In the genomic region with DNA sequence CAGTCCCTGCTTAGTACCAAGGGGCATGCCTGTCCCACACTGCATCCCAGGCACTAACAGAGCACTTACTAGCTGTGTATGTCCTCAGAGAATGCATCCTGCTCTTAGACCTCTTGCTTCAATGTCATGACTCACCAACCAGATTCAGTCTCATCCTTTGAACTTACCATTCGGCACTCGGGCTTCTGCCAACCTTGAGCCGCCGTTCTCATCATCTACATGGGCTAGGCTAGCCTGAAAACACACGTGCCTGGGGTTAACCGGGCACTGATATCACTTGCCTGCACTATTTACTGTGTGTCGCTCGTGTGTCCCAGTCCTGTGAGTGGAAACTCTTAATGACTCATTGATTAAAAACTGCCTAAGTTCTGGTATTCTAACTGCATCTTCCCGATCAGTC, we compare ENCODE assay signal across 26 mouse cellular contexts.
DNase-seq lines count a peak whose midpoint lies in the region; ATAC-seq lines count a peak whose summit lies in the region.
"Had no signal": no experiment of that assay in that cellular context is flagged by ENCODE, and none has a peak within 500 bp of the region (broad histone marks: within the 10 kb centered on the region; RNA-seq: fewer than 3 reads in every experiment).

No protein-coding gene starts in this region.

- H3K27ac ChIP-seq in midbrain, embryonic 15.5 days: 0 out of 2 replicates have a peak overlapping the region, but pooled peaks have one; percentile 0
- no peak overlapping the region for H3K27ac ChIP-seq in midbrain, embryonic 16.5 days (ENCODE audit: low read length)
- H3K27ac ChIP-seq: embryonic facial prominence, embryonic 12.5 days; embryonic facial prominence, embryonic 15.5 days; gastrocnemius, adult 2 months; heart, embryonic 10.5 days; heart, embryonic 13.5 days; hindbrain, embryonic 14.5 days had no signal

- H3K4me3 ChIP-seq in midbrain, embryonic 15.5 days: no peak overlapping the region
- no peak overlapping the region for H3K4me3 ChIP-seq in midbrain, embryonic 16.5 days (ENCODE audit: low read depth, low read length)
- H3K4me3 ChIP-seq: embryonic facial prominence, embryonic 12.5 days; embryonic facial prominence, embryonic 15.5 days; gastrocnemius, adult 2 months; heart, embryonic 10.5 days; heart, embryonic 13.5 days had no signal

- intact Hi-C loops in left cerebral cortex, postnatal 4 days (cut with DNase I): no loop called here

- no peak overlapping the region for H3K4me2 ChIP-seq in midbrain, embryonic 15.5 days
- H3K4me2 ChIP-seq in midbrain, embryonic 16.5 days (ENCODE audit: low read length): no peak overlapping the region
- H3K4me2 ChIP-seq: embryonic facial prominence, embryonic 12.5 days; embryonic facial prominence, embryonic 15.5 days; heart, embryonic 13.5 days; hindbrain, embryonic 14.5 days had no signal

- ATAC-seq in midbrain, embryonic 15.5 days (replicated peaks): no peak
- no peak for ATAC-seq in midbrain, embryonic 16.5 days
- ATAC-seq: inflammation-experienced regulatory T-cells, adult 6 months; intestine, embryonic 16.5 days had no signal

- WGBS in midbrain, embryonic 15.5 days: 87% methylated on average over 9 of the region's 9 CpGs
- WGBS in midbrain, embryonic 16.5 days: 90% methylated on average over 9 of the region's 9 CpGs

- H3K9me3 ChIP-seq in midbrain, embryonic 15.5 days: no peaks in the 10 kb centered on the region
- no peaks in the 10 kb centered on the region for H3K9me3 ChIP-seq in midbrain, embryonic 16.5 days (replicated peaks; ENCODE audit: control insufficient read depth, low read length, poor library complexity, severe bottlenecking)
- H3K9me3 ChIP-seq: embryonic facial prominence, embryonic 12.5 days; embryonic facial prominence, embryonic 15.5 days; heart, embryonic 10.5 days; heart, embryonic 13.5 days had no signal

- no peaks in the 10 kb centered on the region for H3K27me3 ChIP-seq in midbrain, embryonic 15.5 days (replicated peaks)
- H3K27me3 ChIP-seq in midbrain, embryonic 16.5 days (ENCODE audit: control insufficient read depth, insufficient read depth, low read depth, low read length): no peaks in the 10 kb centered on the region
- H3K27me3 ChIP-seq: embryonic facial prominence, embryonic 12.5 days; embryonic facial prominence, embryonic 15.5 days; heart, embryonic 13.5 days; Patski had no signal

- 0 out of 2 replicates have a peak, but pooled peaks cover 7% of the 10 kb centered on the region for H3K4me1 ChIP-seq in midbrain, embryonic 15.5 days
- peaks cover 7% of the 10 kb centered on the region; the same call in 1 of the 2 replicates for H3K4me1 ChIP-seq in midbrain, embryonic 16.5 days (ENCODE audit: control insufficient read depth, insufficient read depth, low read length)
- H3K4me1 ChIP-seq: embryonic facial prominence, embryonic 12.5 days; embryonic facial prominence, embryonic 15.5 days; heart, embryonic 10.5 days; heart, embryonic 13.5 days had no signal

- no peak overlapping the region for H3K9ac ChIP-seq in midbrain, embryonic 15.5 days
- H3K9ac ChIP-seq in midbrain, embryonic 16.5 days (ENCODE audit: low read depth, low read length): no peak overlapping the region
- H3K9ac ChIP-seq: embryonic facial prominence, embryonic 12.5 days; embryonic facial prominence, embryonic 15.5 days; forebrain, postnatal 0 days; heart, embryonic 13.5 days; hindbrain, embryonic 14.5 days had no signal

- no peaks in the 10 kb centered on the region for H3K36me3 ChIP-seq in midbrain, embryonic 15.5 days (replicated peaks)
- H3K36me3 ChIP-seq in midbrain, embryonic 16.5 days (ENCODE audit: control insufficient read depth, insufficient read depth, low read length): no peaks in the 10 kb centered on the region
- H3K36me3 ChIP-seq: embryonic facial prominence, embryonic 12.5 days; embryonic facial prominence, embryonic 15.5 days; G1E; heart, embryonic 10.5 days; heart, embryonic 13.5 days had no signal

- DNase-seq in adrenal gland, adult 2 months: peak; percentile 61
- DNase-seq in adrenal gland, postnatal 10 days: no peak
- peak; percentile 13 to 33 for DNase-seq in cerebellum, postnatal 14 days
- no peak for DNase-seq in cerebellum, adult 18-20 months
- peak; percentile 44 to 47 for DNase-seq in adrenal gland, postnatal 36 days
- DNase-seq in left cerebral cortex, postnatal 4 days: no peak
- DNase-seq: B cell, adult 2 months; forebrain, postnatal 0 days; gastrocnemius, adult 2 months; gastrocnemius, postnatal 14 days; heart, adult 18-20 months; heart, postnatal 14 days; heart, postnatal 4 days; kidney, adult 18-20 months; kidney, adult 9 months had no signal

Comparison
In these comparisons a context has a peak if more than half of its experiments do, and no peak if none do; other contexts are left out.
1. DNase-seq: peak in adrenal gland, adult 2 months (single experiment), cerebellum, postnatal 14 days (2 of 2) and adrenal gland, postnatal 36 days (2 of 2); none in adrenal gland, postnatal 10 days (single experiment), cerebellum, adult 18-20 months (0 of 2) and left cerebral cortex, postnatal 4 days (single experiment).